Comparison of ENCODE assay signal across 9 mouse cellular contexts in the genomic region with DNA sequence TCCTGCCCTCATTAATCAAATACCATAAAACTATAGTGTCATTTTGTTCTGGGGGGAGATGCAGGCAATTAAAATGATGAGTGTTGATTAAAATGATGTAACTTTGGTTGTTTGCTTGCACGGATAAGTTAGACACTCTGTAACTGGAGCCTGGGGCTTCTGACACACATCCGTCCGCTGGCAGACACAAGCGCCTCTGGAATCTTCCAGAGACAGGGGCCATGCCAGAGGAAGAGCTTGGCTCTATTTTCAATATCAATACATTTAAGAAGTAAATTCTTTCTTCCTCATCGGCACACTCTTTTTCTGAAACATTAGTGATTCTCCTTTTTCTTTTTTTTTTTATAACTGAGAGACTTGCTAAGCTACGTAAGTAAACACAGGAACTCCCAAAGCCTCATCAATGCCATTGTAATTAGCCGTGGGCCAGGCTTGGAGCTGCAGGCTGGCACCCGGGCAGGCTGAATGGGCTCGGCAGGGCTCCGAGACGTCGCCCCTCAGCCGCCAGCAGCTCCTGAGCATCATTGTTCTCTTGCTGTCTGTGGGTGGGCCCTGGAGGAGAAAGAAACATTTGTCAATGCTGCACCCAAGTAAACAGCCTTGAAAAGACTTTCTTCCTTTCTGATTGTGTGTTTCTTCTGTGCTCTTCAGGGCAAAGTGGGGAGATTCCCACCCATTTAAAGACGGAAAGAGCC.
DNase-seq lines count a peak whose midpoint lies in the region; ATAC-seq and TF ChIP-seq lines count a peak whose summit lies in the region.
"Had no signal": no experiment of that assay in that cellular context is flagged by ENCODE, and none has a peak within 500 bp of the region (broad histone marks: within the 10 kb centered on the region; RNA-seq: fewer than 3 reads in every experiment).

No protein-coding gene starts in this region.

- H3K9ac ChIP-seq in limb, embryonic 13.5 days: no peak overlapping the region
- peak overlapping the region; percentile 42; the same call in 1 of the 2 replicates for H3K9ac ChIP-seq in forebrain, embryonic 14.5 days (ENCODE audit: low read length)

- no peaks in the 10 kb centered on the region for H3K36me3 ChIP-seq in limb, embryonic 13.5 days
- no peaks in the 10 kb centered on the region for H3K36me3 ChIP-seq in limb, embryonic 10.5 days
- no peaks in the 10 kb centered on the region for H3K36me3 ChIP-seq in forebrain, embryonic 14.5 days (ENCODE audit: control insufficient read depth, insufficient read depth, low read length)

- DNase-seq in limb, embryonic 10.5 days (ENCODE audit: low spot score): no peak
- peak; percentile 92 for DNase-seq in forebrain, embryonic 14.5 days (ENCODE audit: low spot score)
- peak; percentile 35 for DNase-seq in lung, postnatal 14 days
- DNase-seq in kidney, postnatal 14 days: no peak
- no peak for DNase-seq in testis, postnatal 10 days (ENCODE audit: low spot score)
- DNase-seq: cerebellum, adult 18-20 months had no signal

- no peak overlapping the region for H3K4me3 ChIP-seq in limb, embryonic 13.5 days
- H3K4me3 ChIP-seq in limb, embryonic 10.5 days: no peak overlapping the region
- H3K4me3 ChIP-seq in forebrain, embryonic 14.5 days (ENCODE audit: low read depth, low read length): no peak overlapping the region
- H3K4me3 ChIP-seq in olfactory bulb, adult 2 months (ENCODE audit: insufficient read depth, low read depth, low read length): no peak overlapping the region

- H3K9me3 ChIP-seq in limb, embryonic 13.5 days: 0 out of 2 replicates have a peak, but pooled peaks cover 5% of the 10 kb centered on the region
- no peaks in the 10 kb centered on the region for H3K9me3 ChIP-seq in limb, embryonic 10.5 days (replicated peaks)
- no peaks in the 10 kb centered on the region for H3K9me3 ChIP-seq in forebrain, embryonic 14.5 days (replicated peaks; ENCODE audit: control insufficient read depth, low read length)

- H3K4me2 ChIP-seq in limb, embryonic 13.5 days (replicated peaks): peak overlapping the region; percentile 23; the same call in 1 of the 2 replicates
- H3K4me2 ChIP-seq in forebrain, embryonic 14.5 days (ENCODE audit: low read length): peak overlapping the region; percentile 38

- no peak for TF ChIP-seq CTCF in olfactory bulb, adult 2 months (IDR thresholded peaks at IDR 0.05; ENCODE audit: insufficient read depth, low read depth, low read length)

- no peak overlapping the region for H3K27ac ChIP-seq in limb, embryonic 13.5 days
- H3K27ac ChIP-seq in limb, embryonic 10.5 days: no peak overlapping the region
- H3K27ac ChIP-seq in forebrain, embryonic 14.5 days (ENCODE audit: low read depth, low read length): peak overlapping the region; percentile 93
- peak overlapping the region; percentile 77 for H3K27ac ChIP-seq in olfactory bulb, adult 2 months (ENCODE audit: insufficient read depth, low read depth, low read length)
- H3K27ac ChIP-seq: macrophage had no signal

- peaks cover 22% of the 10 kb centered on the region for H3K4me1 ChIP-seq in limb, embryonic 13.5 days
- H3K4me1 ChIP-seq in limb, embryonic 10.5 days: peaks cover 10% of the 10 kb centered on the region; the same call in 1 of the 2 replicates
- H3K4me1 ChIP-seq in forebrain, embryonic 14.5 days (ENCODE audit: control insufficient read depth, insufficient read depth, low read length): peaks cover 25% of the 10 kb centered on the region
- peaks cover 17% of the 10 kb centered on the region for H3K4me1 ChIP-seq in olfactory bulb, adult 2 months (ENCODE audit: control insufficient read depth, insufficient read depth, low read length)

- ATAC-seq in limb, embryonic 13.5 days (ENCODE audit: low FRiP score, low read depth): no peak
- peak; percentile 67 for ATAC-seq in forebrain, embryonic 14.5 days

- H3K27me3 ChIP-seq in limb, embryonic 13.5 days: peaks cover 47% of the 10 kb centered on the region
- peaks cover 24% of the 10 kb centered on the region for H3K27me3 ChIP-seq in limb, embryonic 10.5 days (ENCODE audit: low read depth, poor library complexity, severe bottlenecking)
- H3K27me3 ChIP-seq in forebrain, embryonic 14.5 days (replicated peaks; ENCODE audit: control insufficient read depth, insufficient read depth, low read length): peaks cover 3% of the 10 kb centered on the region

- TF ChIP-seq POLR2A in olfactory bulb, adult 2 months (IDR thresholded peaks at IDR 0.05; ENCODE audit: insufficient read depth, low read depth, low read length): no peak

- 21% methylated on average over 14 of the region's 14 CpGs for WGBS in limb, embryonic 13.5 days
- WGBS in limb, embryonic 10.5 days: 44% methylated on average over 14 of the region's 14 CpGs
- 2% methylated on average over 14 of the region's 14 CpGs for WGBS in forebrain, embryonic 14.5 days
- 14% methylated on average over 14 of the region's 14 CpGs for WGBS in olfactory bulb, adult 2 months

Comparison
In these comparisons a context has a peak if more than half of its experiments do, and no peak if none do; other contexts are left out.
1. H3K27ac ChIP-seq: peak in forebrain, embryonic 14.5 days (single experiment) and olfactory bulb, adult 2 months (single experiment); none in limb, embryonic 13.5 days (single experiment) and limb, embryonic 10.5 days (single experiment).
2. DNase-seq: peak in forebrain, embryonic 14.5 days (single experiment) and lung, postnatal 14 days (single experiment); none in limb, embryonic 10.5 days (single experiment), kidney, postnatal 14 days (single experiment) and testis, postnatal 10 days (single experiment).